Mouse (Mus musculus) frontal cortex, postnatal 25 days (tissue): ENCODE measurements at regions not wholly inside any gene's neighbourhood (a gene's known extent, or its start where the extent isn't known, plus 50 kb on each side); places are given as distances from the start of the nearest gene placed in this dataset.

Experiments
- DNase-seq, 2 experiments: peaks; one replicate each; pipeline ENCODE4 v3.0.0; 2022; ENCODE audit warnings: low spot score in 2 of 2

GRCm38 (mm10) chr1:76896152-76896864, 618.6 kb downstream of the Epha4 start:
- no peak for DNase-seq

DNA sequence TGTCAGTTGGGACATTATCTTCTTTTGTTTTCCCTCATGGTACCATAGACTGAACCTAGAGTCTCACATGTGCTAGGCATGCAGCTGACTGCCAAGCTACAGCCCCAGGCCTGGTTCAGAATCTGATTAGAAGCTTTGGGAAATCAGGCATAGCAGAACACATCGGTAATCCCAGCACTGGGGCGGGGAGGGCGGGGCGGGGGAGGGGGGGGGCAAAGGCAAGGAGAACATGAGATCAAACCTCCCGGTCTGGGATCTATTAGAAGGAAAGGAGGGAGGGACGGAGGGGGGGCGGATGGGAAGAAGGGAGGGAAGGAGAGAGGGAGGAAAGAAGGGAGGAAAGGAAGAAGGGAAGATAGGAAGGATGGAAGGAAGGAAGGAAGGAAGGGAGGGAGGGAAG, 617.5 kb downstream of the Epha4 start:
- DNase-seq, result no peak

GRCm38 (mm10) chr1:76911472-76911871, 603.4 kb downstream of the Epha4 start:
- DNase-seq, result no peak

GRCm38 (mm10) chr1:76919541-76919940, 595.3 kb downstream of the Epha4 start:
- no peak for DNase-seq

DNA sequence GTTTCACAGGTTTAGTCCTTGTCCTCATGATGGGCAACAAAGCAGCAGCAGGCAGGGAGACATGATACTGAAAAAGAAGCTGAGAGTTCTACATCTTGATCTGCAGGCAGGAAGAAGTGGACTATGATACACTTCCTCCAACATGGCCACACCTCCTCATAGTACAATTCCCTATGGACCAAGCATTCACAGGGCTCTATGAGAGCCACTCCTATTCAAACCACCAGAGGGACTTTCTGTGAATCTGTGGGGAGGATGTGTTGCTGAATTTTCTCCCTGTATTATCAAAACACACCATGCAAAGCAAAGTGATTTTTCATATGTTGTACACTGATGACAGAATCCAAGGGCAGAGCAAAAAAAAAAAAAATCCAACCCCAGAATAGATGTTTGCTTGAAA, 594.3 kb downstream of the Epha4 start:
- DNase-seq, result no peak

DNA sequence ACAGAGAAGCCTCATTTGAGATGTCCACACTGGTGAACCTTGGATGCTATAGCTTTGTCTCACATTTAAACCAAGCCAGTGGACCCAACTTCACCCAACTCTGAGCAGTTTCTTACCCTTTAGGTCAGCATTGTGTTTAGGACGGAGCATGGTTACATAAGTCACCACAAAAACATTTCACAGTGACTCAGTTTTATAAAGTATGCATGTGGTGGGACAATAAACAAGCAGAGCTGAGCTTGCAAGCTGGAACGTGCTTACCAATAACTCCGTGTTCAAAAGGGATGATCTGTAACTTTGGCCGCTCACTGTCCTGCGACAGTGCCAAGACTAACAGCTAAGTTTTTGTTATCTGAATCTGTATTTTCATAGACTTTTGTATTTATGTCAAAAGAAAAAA, 587.8 kb downstream of the Epha4 start:
- no peak for DNase-seq

- no peak for DNase-seq
These were observed 586.9 kb downstream of the Epha4 start for GRCm38 (mm10) chr1:76928035-76928434.

DNA sequence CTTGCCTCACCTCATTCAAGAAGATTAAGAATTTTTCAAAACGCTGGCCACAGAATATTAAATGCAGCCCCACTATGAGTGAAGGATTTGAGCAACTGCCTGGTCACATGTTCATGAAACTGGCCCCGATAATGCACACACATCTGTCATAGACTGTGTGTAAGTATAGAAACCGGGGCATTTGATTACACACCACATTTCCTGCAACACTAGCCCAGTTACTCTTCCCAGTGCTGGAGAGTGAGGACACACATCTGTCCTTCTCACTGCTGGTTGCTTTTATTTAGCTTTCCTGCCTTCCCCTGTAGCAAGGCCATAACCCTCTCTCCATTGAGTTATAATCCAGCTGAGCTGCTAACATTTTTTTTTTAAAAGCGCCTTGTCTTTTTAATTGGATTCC, 581.4 kb downstream of the Epha4 start:
- DNase-seq, result no peak

GRCm38 (mm10) chr1:76942730-76943129, 572.2 kb downstream of the Epha4 start:
- DNase-seq, result no peak

DNA sequence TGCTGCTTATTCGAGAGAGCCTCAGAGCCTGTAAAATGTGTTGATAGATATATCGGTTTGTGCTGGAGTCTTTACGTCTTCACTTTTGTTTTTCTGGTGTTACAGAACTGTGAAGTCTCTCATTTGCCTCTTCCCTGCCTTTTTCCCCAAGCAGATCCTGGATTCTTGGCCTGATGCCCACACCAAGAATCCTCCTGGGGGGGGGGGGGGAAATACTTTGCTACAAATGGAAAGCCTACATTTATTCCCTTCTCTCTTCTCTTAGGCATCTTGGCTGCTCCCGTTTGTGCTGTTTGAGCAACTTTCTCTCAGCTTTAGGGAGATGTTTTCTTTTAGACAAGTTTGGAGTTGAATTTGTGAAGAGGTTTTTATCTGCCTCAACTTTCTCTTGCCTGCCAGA, 570.8 kb downstream of the Epha4 start:
- no peak for DNase-seq

DNA sequence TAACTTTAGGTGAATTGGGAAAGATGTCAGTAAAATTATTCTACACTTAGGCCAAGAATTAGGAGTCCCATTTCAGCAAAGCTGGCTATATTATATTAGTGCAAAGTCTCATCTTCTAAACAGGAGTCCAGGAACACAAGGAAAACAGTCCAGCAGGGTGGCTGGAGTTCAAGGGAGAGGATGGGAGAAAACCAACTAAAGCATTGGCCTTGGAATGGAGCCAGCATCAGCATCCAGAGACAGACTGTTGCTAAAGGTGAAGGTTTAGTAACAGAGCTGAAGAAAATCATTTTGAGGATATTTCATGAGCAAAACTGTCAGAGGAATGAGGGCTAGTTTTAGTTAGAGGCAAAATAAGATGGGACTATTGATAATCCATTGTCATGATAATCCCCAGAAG, 559.9 kb downstream of the Epha4 start:
- DNase-seq, result no peak

DNA sequence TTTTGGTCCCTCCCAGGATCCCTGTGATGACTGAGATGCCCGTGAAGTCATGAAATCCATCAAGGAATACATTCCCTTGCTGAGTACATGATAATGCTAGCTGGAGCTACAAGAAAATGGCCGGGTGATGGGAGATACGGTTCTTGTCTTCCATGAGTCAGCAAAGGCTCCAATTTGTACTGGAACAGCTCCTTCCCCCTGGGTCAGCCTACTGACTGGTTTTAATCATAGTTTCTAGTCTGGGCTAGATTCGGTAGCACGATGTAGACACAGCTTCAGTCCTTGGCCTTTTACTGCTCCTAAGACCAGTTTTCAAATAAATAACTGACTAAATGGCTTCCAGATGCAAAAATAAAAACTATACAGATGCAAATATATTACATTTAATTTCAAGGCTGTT, 557.5 kb downstream of the Epha4 start:
- no peak for DNase-seq

DNA sequence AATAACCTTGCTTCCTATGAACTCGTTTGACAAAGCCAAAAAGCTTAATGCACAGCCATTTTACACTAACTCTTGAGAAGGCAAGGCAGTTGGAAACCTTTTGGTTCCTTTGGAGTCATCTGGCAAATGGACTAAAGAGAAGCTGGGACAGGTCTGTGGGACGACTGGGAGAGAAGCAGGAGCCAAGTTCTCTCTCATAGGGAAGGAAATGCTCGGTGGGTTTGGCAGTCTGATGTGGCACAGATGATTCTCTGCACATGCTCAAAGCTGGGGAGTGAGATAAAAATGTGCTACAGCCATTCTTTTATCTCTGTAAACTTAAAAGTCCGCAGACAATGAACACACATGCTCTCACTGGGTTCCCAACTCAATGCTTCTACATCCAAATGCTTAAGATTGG, 556.2 kb downstream of the Epha4 start:
- no peak for DNase-seq

DNA sequence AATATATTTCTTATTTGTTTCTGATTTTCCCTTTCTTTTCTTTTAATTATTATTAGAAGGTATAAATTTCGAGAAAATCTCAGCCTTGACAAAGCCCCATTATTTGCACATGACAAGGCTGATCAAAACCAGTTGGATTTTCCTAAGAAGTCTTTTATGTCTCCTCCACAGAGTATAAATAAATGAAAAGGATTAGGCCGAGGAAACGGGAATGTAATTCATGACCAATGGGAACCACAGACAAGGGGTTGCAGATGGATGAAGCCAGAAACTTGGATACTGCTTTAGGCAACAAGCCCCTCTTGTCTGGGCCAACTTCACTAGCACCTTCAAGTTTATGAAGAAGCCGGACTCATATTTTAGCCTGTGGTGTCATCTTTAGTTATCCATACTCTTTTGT, 542.4 kb downstream of the Epha4 start:
- no peak for DNase-seq

DNA sequence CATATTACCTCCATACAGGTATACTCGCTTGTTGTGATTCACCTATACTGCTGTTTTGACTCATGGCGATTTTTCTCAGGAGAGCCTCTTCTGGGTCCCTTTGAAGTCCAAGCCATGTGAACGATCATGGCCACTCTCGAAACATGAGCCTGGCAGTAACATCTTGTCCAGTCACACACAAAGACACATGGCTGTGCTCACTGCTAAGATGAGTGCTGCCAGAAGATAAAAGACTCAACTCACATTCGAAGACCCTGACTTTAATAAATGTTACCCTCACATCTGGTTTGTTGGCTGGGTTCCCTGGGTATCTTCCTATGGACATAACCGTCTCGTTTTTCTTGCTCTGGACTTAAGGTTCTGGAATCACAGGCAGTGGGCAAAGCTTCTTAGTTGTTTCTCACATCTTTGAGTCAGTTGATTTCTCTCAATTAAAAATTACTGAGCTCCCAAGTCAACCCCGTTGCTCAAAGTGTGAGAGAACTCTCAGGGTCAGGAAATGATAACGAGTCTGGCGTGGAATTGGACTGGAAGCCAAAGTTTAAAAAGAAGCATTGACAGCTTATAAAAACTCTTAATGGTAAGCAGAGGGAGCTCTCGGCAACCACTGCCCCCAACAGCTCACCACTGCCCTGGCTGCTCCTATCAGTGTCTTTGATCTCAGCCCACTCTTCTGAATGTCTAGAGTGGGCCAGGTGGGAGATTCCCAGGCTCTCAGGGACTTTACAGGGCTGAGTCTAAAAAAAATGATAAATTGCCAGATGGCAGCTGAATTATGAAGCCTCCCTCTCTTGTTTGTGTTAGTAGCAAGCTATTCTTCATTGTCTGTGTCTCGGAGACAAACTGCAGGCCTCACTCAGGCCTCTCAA, 539.6 kb downstream of the Epha4 start:
- DNase-seq, result no peak

- no peak for DNase-seq
These were observed 534.3 kb downstream of the Epha4 start for GRCm38 (mm10) chr1:76980498-76981152.

DNA sequence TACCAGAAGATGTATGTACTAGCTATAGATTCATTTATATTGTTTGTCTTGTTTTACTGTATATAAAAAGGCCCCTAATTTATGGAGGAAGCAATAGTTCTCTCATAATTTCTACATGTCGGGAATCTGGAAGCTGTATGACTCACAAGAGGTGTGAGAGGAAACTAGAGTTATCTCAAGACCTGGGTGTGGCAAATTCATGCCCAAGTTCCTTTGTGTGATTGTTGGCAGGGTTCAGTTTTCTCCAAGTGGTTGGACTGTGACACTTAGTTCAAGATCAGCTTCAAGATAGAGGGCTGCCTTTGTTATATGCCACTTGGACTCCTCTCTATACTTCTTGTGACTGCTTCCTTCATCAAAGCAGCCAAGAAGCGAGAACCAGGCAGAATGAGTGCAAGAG, 521.1 kb downstream of the Epha4 start:
- DNase-seq, result no peak

DNA sequence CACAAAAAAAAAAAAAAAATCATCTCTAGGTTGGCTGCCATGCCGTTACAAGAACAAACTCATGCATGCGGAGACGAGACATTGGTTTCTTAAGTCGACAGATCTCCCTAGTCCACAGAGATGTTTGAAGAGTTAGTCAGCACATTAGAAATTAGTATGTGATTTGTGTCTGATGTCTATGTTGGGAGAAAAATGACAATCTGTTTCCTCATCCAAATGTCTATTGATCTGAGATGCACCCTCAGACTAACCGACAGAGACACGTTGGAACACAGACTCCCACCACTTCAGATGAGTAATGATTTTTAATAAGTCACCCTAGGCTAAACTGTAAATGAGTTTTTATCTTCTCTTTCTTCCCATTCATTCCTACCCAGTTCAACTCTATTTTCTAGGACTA, 506.9 kb downstream of the Epha4 start:
- no peak for DNase-seq

- no peak for DNase-seq
These were observed 504.2 kb downstream of the Epha4 start for GRCm38 (mm10) chr1:77010608-77011214.

DNA sequence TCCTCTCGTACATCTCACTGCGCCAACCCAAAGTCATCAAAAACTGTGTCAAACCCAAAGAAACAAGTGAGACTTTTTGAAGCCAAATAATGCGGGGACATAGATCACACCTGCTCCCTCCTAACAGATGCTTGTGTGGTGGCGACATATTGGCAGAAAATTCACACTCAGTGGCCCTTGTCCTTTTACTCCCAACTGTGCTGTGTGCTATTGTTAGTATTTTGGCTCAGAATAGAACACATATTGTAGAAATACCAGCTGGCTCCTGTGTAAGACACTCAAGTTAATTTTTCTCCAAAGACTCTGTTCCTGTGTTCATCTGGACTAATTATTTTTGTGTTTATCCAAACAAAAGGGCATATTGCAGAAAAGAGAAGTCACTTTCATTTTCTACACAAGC, 487.2 kb downstream of the Epha4 start:
- DNase-seq, result no peak

GRCm38 (mm10) chr1:77028216-77028615, 486.7 kb downstream of the Epha4 start:
- no peak for DNase-seq

- DNase-seq, result no peak
These were observed 485.8 kb downstream of the Epha4 start for GRCm38 (mm10) chr1:77029091-77029490.
